Mouse (Mus musculus) kidney, postnatal 0 days (tissue): ENCODE data around the gene Mrtfa. TPM values are rescaled to one million over a fixed set of nuclear protein-coding genes. Genes with fewer than 3 reads are reported as not detected.

ENCODE experiments used
- ATAC-seq: fragments of 200-750 bp; cut with Nextera tagmentation; replicated peaks from 2 replicates; pipeline ENCODE4 v1.8.0; 2017; ENCODE audit warnings: low read depth, moderate number of reproducible peaks, moderate TSS enrichment, moderate library complexity; ENCODE audit not compliant: low FRiP score
- DNase-seq: peaks from one replicate; pipeline ENCODE4 v3.0.0-alpha.2; 2016; ENCODE audit warnings: low spot score
- H3K27ac ChIP-seq: fragments of 300-500 bp; sonication (generic); 2 replicates; pipeline ENCODE4 v1.5.1; 2014; ENCODE audit warnings: mild to moderate bottlenecking
- H3K27me3 ChIP-seq: fragments of 300-500 bp; sonication (generic); 2 replicates; pipeline ENCODE4 v1.6.1; 2014; ENCODE audit warnings: low read length, mixed read lengths; ENCODE audit not compliant: insufficient read depth
- H3K36me3 ChIP-seq: fragments of 300-500 bp; sonication (generic); 2 replicates; pipeline ENCODE4 v1.6.1; 2014; ENCODE audit warnings: low read length, mixed read lengths; ENCODE audit not compliant: insufficient read depth
- H3K4me1 ChIP-seq: fragments of 300-500 bp; sonication (generic); replicated peaks from 2 replicates; pipeline ENCODE4 v1.6.1; 2014; ENCODE audit warnings: antibody characterized with exemption, low read length, mixed read lengths; ENCODE audit not compliant: insufficient read depth
- H3K4me2 ChIP-seq: fragments of 300-500 bp; sonication (generic); 2 replicates; pipeline ENCODE4 v1.6.1; 2014; ENCODE audit warnings: mild to moderate bottlenecking, low read length, moderate library complexity, mixed read lengths
- H3K4me3 ChIP-seq: fragments of 300-500 bp; sonication (generic); replicated peaks from 2 replicates; pipeline ENCODE4 v1.5.1; 2014; ENCODE audit warnings: low read depth, low read length
- H3K9ac ChIP-seq: fragments of 300-500 bp; sonication (generic); 2 replicates; pipeline ENCODE4 v1.6.1; 2014; ENCODE audit warnings: low read depth, low read length
- H3K9me3 ChIP-seq: fragments of 300-500 bp; sonication (generic); replicated peaks from 2 replicates; pipeline ENCODE4 v1.6.1; 2016; ENCODE audit warnings: low read length, inconsistent platforms, mixed read lengths
- CTCF ChIP-seq: IDR thresholded peaks from 2 replicates; pipeline ENCODE4 v1.5.1; 2016; ENCODE audit warnings: antibody characterized with exemption, low read depth, mild to moderate bottlenecking, moderate library complexity
- WGBS: fragments of 180-500 bp; shearing (Covaris S2); extraction: QIAGEN DNeasy Blood & Tissue Kit; methylation state at CpG from one replicate; pipeline ENCODE4 v1.1.7; 2014; 5-methylcytosine and 5-hydroxymethylcytosine counted together
- polyA plus RNA-seq: library from polyadenylated mRNA; unstranded; fragments of >200 nt; fragmentation: Nextera tagmentation; extraction: Ambion mirVana; gene quantifications from 2 replicates; pipeline ENCODE4 v1.2.1, GENCODE M21; 2015

Mrtfa gene
- polyA plus RNA-seq, 1 experiment from 2014 or later: 14.1 TPM

DNA sequence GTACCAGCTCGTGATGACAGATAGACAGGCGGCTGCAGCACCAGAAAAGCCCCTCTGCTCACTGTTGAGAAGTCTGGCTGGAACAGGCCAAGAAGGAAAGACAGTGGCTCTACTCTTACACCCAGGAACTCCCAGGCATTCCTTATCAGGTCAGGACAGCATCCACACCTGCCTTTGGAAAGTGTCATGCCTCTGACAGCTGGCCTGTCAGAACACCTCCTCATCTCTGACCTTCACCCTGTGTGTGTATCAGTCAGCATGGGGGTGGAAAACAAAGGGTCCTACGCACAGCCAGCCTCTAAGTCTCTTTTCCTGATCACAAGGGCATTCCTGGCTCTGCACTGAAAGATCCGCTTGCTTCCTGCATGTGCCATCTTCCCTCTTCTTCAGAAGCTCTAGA is 148.8 kb downstream of the Mrtfa start:
- H3K27ac ChIP-seq: no peak overlapping the region
- H3K9ac ChIP-seq: no peak overlapping the region
- no peaks in the 10 kb centered on the region for H3K9me3 ChIP-seq
- 85% methylated on average over 4 of the region's 4 CpGs for WGBS
- no peak overlapping the region for H3K4me3 ChIP-seq
- H3K4me2 ChIP-seq: no peak overlapping the region
- H3K36me3 ChIP-seq: 0 out of 2 replicates have a peak, but pooled peaks cover 5% of the 10 kb centered on the region
- TF ChIP-seq CTCF: no peak
- ATAC-seq (no peak), DNase-seq (no peak)
- H3K4me1 ChIP-seq: 0 out of 2 replicates have a peak, but pooled peaks cover 6% of the 10 kb centered on the region
- no peaks in the 10 kb centered on the region for H3K27me3 ChIP-seq

DNA sequence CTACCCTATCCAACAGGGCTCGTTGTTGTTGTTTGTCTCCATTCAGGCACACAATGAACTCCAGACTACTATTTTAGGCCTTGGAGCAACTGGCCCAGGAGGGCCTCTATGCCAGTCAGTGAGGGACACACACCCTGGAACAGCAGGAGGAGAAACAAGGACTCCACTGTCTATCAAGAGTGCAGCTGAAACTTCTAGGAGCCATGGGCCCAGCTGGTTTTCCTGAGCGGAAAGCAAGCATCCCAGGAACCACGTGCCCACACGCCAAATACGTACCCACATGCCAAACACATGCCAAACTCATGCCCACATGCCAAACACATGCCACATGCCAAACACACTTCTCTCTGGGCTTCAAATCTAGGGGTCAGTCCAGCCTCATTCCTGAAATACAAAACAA is 152.1 kb downstream of the Mrtfa start:
- DNase-seq (no peak), ATAC-seq (no peak)
- Histone ChIP-seq H3K27me3 (no peaks in the 10 kb centered on the region), H3K9me3 (no peaks in the 10 kb centered on the region), H3K4me3 (no peak overlapping the region), H3K36me3 (no peaks in the 10 kb centered on the region), H3K27ac (no peak overlapping the region), H3K9ac (no peak overlapping the region), H3K4me1 (peaks cover 19% of the 10 kb centered on the region; the same call in 1 of the 2 replicates), H3K4me2 (no peak overlapping the region)
- no peak for TF ChIP-seq CTCF
- 92% methylated on average over 5 of the region's 5 CpGs for WGBS

DNA sequence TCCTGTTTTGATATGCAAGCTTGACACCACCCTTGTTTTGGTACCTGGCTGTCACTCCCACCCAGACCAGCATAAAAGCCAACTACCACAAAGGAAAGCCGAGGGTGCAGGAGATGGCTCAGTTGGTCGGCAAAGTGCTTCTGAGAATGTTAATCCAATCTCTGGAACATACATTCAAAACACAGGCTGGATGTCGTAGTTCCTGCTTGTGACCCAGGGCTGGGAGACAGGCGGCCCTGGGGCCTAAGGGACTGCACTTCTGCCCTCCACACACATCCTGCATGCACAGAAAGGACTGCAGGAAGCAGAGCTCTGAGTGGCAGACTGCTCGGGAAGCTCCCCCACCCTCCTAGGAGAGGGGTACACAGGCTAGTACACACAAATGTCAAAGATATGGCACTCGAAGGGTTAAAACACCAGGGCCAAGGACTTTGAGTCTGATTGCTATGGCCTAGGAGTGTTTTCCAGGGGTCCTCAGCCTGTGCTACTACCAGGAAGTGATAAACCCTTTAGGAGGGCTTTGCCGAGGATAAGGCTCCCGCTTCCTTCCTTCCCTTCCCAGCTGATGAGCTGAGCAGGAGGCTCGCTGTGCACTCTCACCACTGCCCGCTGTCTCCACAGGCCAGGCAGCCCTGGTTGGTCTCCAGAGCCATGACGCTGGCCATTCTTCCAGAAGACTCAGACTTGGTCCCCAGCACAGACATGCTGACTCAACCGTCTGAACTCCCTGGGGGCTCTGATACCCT is 155.0 kb downstream of the Mrtfa start:
- DNase-seq (no peak), ATAC-seq (no peak)
- no peak overlapping the region for H3K4me3 ChIP-seq
- H3K9me3 ChIP-seq: no peaks in the 10 kb centered on the region
- H3K9ac ChIP-seq: no peak overlapping the region
- no peaks in the 10 kb centered on the region for H3K36me3 ChIP-seq
- no peak overlapping the region for H3K27ac ChIP-seq
- H3K4me1 ChIP-seq: peaks cover 16% of the 10 kb centered on the region; the same call in 1 of the 2 replicates
- no peak for TF ChIP-seq CTCF
- H3K27me3 ChIP-seq: no peaks in the 10 kb centered on the region
- WGBS: 52% methylated on average over 12 of the region's 12 CpGs
- no peak overlapping the region for H3K4me2 ChIP-seq

DNA sequence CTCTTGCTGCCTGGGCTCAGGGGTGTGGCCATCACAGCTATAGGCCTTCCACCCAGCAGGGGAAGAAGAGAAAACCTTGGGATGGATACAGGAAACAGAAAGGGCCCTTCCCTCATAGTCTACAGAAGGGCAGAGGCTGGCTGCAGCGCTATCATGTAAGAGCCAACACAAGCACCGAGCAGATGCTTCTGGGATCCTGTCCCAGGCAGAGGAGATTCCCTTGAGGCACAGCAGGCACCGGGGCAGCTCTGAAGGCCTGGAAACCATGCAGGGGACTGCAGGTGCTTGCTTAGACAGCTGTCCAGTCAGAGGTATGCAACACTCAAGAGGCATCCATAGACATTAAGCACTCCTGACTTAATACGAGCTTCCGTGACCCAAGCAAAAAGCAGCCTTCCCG is 156.4 kb downstream of the Mrtfa start:
- WGBS: 74% methylated on average over 6 of the region's 6 CpGs
- TF ChIP-seq CTCF: no peak

DNA sequence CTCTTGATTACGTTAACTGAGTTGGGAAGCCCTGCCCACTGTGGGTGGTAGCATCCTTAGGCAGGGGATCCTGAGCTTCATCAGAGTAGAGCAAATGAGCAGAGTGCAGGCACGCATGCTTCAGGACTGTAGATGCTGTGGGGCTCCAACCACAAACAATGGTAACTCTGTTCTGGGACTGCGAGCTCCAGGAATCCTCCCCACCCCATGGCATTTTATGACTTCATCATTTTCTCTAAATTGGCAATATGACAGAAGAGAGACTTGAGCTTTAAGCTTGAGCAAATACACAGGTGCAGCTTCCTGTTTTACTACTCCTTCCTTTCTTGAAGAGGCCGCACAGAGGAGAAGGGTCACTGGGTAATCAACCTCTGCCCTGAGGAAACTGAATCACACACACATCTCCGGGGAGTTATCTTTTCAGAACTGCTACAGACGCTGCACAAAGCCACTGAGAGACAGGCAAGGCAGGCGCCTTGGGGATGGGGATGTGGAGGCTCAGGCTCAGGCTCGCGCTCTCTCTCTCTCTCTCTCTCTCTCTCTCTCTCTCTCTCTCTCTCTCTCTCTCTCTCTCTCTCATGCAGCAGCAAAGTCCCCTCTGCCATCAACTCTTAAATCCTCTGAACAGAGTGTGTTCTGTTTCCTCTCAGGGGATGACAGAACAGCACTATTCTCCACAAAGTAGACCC is 157.5 kb downstream of the Mrtfa start:
- no peak for TF ChIP-seq CTCF
- 25% methylated on average over 9 of the region's 9 CpGs for WGBS
- H3K36me3 ChIP-seq: no peaks in the 10 kb centered on the region
- H3K4me3 ChIP-seq: no peak overlapping the region
- ATAC-seq (no peak; the same call in 1 of the 2 replicates), DNase-seq (no peak)
- H3K27me3 ChIP-seq: no peaks in the 10 kb centered on the region
- H3K4me2 ChIP-seq: no peak overlapping the region
- H3K9me3 ChIP-seq: no peaks in the 10 kb centered on the region
- peaks cover 17% of the 10 kb centered on the region; the same call in 1 of the 2 replicates for H3K4me1 ChIP-seq
- no peak overlapping the region for H3K27ac ChIP-seq
- H3K9ac ChIP-seq: no peak overlapping the region

More for the DNA sequence above, 156.4 kb downstream of the Mrtfa start:
- no peaks in the 10 kb centered on the region for H3K9me3 ChIP-seq
- no peak overlapping the region for H3K27ac ChIP-seq
- H3K9ac ChIP-seq: no peak overlapping the region
- no peaks in the 10 kb centered on the region for H3K27me3 ChIP-seq
- no peak overlapping the region for H3K4me2 ChIP-seq
- ATAC-seq (no peak), DNase-seq (no peak)
- no peaks in the 10 kb centered on the region for H3K36me3 ChIP-seq
- no peak overlapping the region for H3K4me3 ChIP-seq
- peaks cover 16% of the 10 kb centered on the region; the same call in 1 of the 2 replicates for H3K4me1 ChIP-seq

DNA sequence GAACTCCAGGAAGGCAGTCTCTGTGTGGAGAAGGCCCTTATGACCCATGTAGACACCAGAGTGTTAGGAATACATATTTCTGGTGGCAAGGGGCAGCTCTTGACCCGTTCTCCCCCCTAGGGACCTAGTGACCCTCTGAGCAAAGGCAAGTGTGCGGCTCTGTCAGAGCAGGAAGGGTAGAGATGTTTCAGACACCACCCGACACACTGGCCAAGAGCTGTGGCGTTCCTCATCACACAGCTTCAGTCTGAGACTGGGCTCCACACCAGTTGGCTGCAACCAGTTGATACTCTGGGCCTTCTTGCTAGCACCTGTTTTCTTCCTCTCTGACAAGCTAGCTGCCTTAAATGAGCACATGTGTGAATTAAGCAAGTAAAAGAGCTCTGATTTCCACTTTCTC is 158.9 kb downstream of the Mrtfa start:
- 74% methylated on average over 4 of the region's 4 CpGs for WGBS
- H3K27ac ChIP-seq: no peak overlapping the region
- no peak for DNase-seq
- no peak overlapping the region for H3K9ac ChIP-seq
- H3K4me2 ChIP-seq: no peak overlapping the region
- ATAC-seq: no peak
- no peaks in the 10 kb centered on the region for H3K36me3 ChIP-seq
- no peaks in the 10 kb centered on the region for H3K9me3 ChIP-seq
- no peaks in the 10 kb centered on the region for H3K27me3 ChIP-seq
- peaks cover 20% of the 10 kb centered on the region; the same call in 1 of the 2 replicates for H3K4me1 ChIP-seq
- TF ChIP-seq CTCF: no peak
- H3K4me3 ChIP-seq: no peak overlapping the region
